Mouse (Mus musculus) cortical plate, adult 2 months (tissue): ENCODE data around the gene C87436.

Experiments used
- CTCF ChIP-seq: fragments of 200-500 bp; IDR thresholded peaks from 2 replicates; pipeline ENCODE4 v1.5.1; 2011; ENCODE audit warnings: mild to moderate bottlenecking, control low read depth, low read length; ENCODE audit not compliant: insufficient read depth; ENCODE audit errors: extremely low read depth
- POLR2A ChIP-seq: fragments of 200-500 bp; IDR thresholded peaks from 2 replicates; pipeline ENCODE4 v1.6.1; 2011; ENCODE audit warnings: mild to moderate bottlenecking, low read length, control low read depth; ENCODE audit not compliant: insufficient read depth; ENCODE audit errors: extremely low read depth

- TF ChIP-seq CTCF (no peak), POLR2A (no peak)
Measured at GRCm38 (mm10) chr6:86445551-86445950, 7.4 kb downstream of the C87436 start.
